Mouse (Mus musculus) liver, postnatal 0 days (tissue): Measurements from ENCODE around the gene Izumo1r.

Experiments used
- CTCF ChIP-seq: sonication (generic); IDR thresholded peaks from 2 replicates; pipeline ENCODE4 v1.5.1; 2016; ENCODE audit warnings: antibody characterized with exemption, low read depth
- EP300 ChIP-seq: IDR thresholded peaks from 2 replicates; pipeline ENCODE4 v1.6.1; 2016; ENCODE audit warnings: antibody characterized with exemption, low read depth, mild to moderate bottlenecking

GRCm38 (mm10) chr9:14948843-14949242 is 45.1 kb upstream of the Izumo1r start:
- TF ChIP-seq EP300 (no peak), CTCF (no peak)
